Mouse (Mus musculus) frontal cortex, postnatal 36 days (tissue): Measurements from ENCODE around the gene Avl9.
A peak's percentile ranks its signal among the peaks of the same experiment; 100 is the strongest.

Experiments
- DNase-seq, 2 experiments: peaks; one replicate each; pipeline ENCODE4 v3.0.0; 2022; ENCODE audit warnings: low spot score in 2 of 2

Avl9 gene

GRCm38 (mm10) chr6:56714574-56715269, at the start of gene Avl9:
Avl9 (plus strand) TSS chr6:56714899.
- DNase-seq: peak; percentile 95 to 97

GRCm38 (mm10) chr6:56688238-56688637, 26.5 kb upstream of the Avl9 start:
- DNase-seq: no peak

- peak; percentile 53 to 78 for DNase-seq
Observed at GRCm38 (mm10) chr6:56691205-56691604, 23.5 kb upstream of the Avl9 start.

GRCm38 (mm10) chr6:56692445-56692844, 22.3 kb upstream of the Avl9 start:
- no peak for DNase-seq

- peak; percentile 81 to 93 for DNase-seq
Observed at GRCm38 (mm10) chr6:56703931-56704900, 10.5 kb upstream of the Avl9 start, which contains the start of gene Lsm5. Lsm5 (minus strand) TSS chr6:56704710.

GRCm38 (mm10) chr6:56714186-56714573, 519 bp upstream of the Avl9 start:
- DNase-seq: no peak

GRCm38 (mm10) chr6:56715270-56715666, 569 bp downstream of the Avl9 start:
- no peak for DNase-seq

GRCm38 (mm10) chr6:56719071-56719470, 4.4 kb downstream of the Avl9 start:
- DNase-seq: no peak

GRCm38 (mm10) chr6:56720877-56721276, 6.2 kb downstream of the Avl9 start:
- no peak for DNase-seq

GRCm38 (mm10) chr6:56732545-56732944, 17.8 kb downstream of the Avl9 start:
- DNase-seq: no peak

GRCm38 (mm10) chr6:56745950-56746543, 31.3 kb downstream of the Avl9 start:
- no peak for DNase-seq

GRCm38 (mm10) chr6:56753719-56754118, 39.0 kb downstream of the Avl9 start:
- DNase-seq: no peak

GRCm38 (mm10) chr6:56756117-56756516, 41.4 kb downstream of the Avl9 start:
- no peak for DNase-seq

- DNase-seq: no peak
Observed at GRCm38 (mm10) chr6:56759324-56759723, 44.6 kb downstream of the Avl9 start.

- no peak for DNase-seq
Observed at GRCm38 (mm10) chr6:56765265-56765664, 50.6 kb downstream of the Avl9 start.

- DNase-seq: no peak
Observed at GRCm38 (mm10) chr6:56765696-56766095, 51.0 kb downstream of the Avl9 start.

GRCm38 (mm10) chr6:56775816-56776215, 61.1 kb downstream of the Avl9 start:
- DNase-seq: no peak

GRCm38 (mm10) chr6:56779636-56780035, 64.9 kb downstream of the Avl9 start:
- no peak for DNase-seq

- DNase-seq: no peak
Observed at GRCm38 (mm10) chr6:56783561-56784272, 69.0 kb downstream of the Avl9 start.

- no peak for DNase-seq
Observed at GRCm38 (mm10) chr6:56785068-56785467, 70.4 kb downstream of the Avl9 start.

- no peak for DNase-seq
Observed at GRCm38 (mm10) chr6:56787668-56788067, 73.0 kb downstream of the Avl9 start.

GRCm38 (mm10) chr6:56789336-56789735, 74.6 kb downstream of the Avl9 start:
- no peak for DNase-seq
